Mouse (Mus musculus) forebrain, embryonic 15.5 days (tissue): ENCODE data around the gene Zfp607b. TPM values are rescaled to one million over a fixed set of nuclear protein-coding genes. Genes with fewer than 3 reads are reported as not detected.

Source experiments
- ATAC-seq: fragments of 200-750 bp; cut with Nextera tagmentation; replicated peaks from 2 replicates; pipeline ENCODE4 v1.8.0; 2017; ENCODE audit warnings: mild to moderate bottlenecking, moderate TSS enrichment, moderate library complexity
- H3K27ac ChIP-seq: fragments of 300-500 bp; sonication (generic); replicated peaks from 2 replicates; pipeline ENCODE4 v1.5.1; 2015; ENCODE audit warnings: mild to moderate bottlenecking, inconsistent platforms
- H3K27me3 ChIP-seq: fragments of 300-500 bp; sonication (generic); 2 replicates; pipeline ENCODE4 v1.6.1; 2015; ENCODE audit warnings: inconsistent platforms
- H3K36me3 ChIP-seq: fragments of 300-500 bp; sonication (generic); 2 replicates; pipeline ENCODE4 v1.6.1; 2015; ENCODE audit warnings: mild to moderate bottlenecking, inconsistent platforms
- H3K4me1 ChIP-seq: fragments of 300-500 bp; sonication (generic); 2 replicates; pipeline ENCODE4 v1.6.1; 2015; ENCODE audit warnings: inconsistent platforms
- H3K4me2 ChIP-seq: fragments of 300-500 bp; sonication (generic); replicated peaks from 2 replicates; pipeline ENCODE4 v1.6.1; 2015; ENCODE audit warnings: mild to moderate bottlenecking, inconsistent platforms
- H3K4me3 ChIP-seq: fragments of 300-500 bp; sonication (generic); 2 replicates; pipeline ENCODE4 v1.5.1; 2015; ENCODE audit warnings: mild to moderate bottlenecking, inconsistent platforms
- H3K9ac ChIP-seq: fragments of 300-500 bp; sonication (generic); replicated peaks from 2 replicates; pipeline ENCODE4 v1.6.1; 2015; ENCODE audit warnings: mild to moderate bottlenecking, inconsistent platforms
- H3K9me3 ChIP-seq: fragments of 300-500 bp; sonication (generic); 2 replicates; pipeline ENCODE4 v1.6.1; 2016; ENCODE audit warnings: inconsistent platforms
- WGBS: fragments of 180-500 bp; shearing (Covaris S2); methylation state at CpG from one replicate; pipeline ENCODE4 v1.1.7; 2015; ENCODE audit warnings: mixed read lengths; 5-methylcytosine and 5-hydroxymethylcytosine counted together
- polyA plus RNA-seq: library from polyadenylated mRNA; unstranded; fragments of >200 nt; fragmentation: Nextera tagmentation; extraction: Ambion mirVana; gene quantifications from 2 replicates; pipeline ENCODE4 v1.2.1, GENCODE M21; 2015

Zfp607b gene
- polyA plus RNA-seq: 11.5 and 14.2 TPM in 2 replicates

DNA sequence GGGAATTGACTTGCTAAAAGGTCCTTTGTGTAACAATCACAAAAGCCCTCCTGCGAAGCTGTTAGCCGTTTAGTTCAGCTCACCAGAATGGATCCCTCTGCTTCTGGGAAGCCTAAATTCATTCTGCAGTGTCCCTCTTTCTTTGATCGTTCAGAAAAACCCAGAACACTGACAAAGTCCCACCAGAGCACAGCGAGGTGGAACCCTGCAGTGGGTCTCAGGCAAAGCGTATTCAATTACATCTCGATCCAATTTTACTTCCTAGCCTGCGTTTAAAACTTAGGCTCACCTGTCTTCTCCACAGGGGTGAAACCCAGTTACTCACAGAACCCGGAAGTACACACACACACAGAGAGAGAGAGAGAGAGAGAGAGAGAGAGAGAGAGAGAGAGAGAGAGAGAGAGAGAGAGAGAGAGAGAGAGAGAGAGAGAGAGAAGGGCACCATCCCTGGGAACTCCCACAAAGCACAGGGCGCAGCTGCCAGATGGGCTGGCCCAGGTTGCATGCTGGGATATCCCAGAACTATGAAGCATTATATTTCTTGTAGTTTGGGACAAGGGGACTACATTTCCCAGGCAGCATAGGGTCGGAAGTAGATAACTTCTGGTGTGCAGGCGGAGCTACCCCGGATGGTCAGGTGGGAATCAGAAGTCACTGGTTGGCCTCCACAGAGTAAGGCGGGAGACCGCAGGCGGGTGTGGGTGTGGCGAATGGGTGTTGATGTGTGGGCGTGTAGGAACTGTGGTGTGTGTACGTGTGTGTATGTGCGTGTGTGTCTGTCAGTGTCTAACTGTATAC, at the start of gene Zfp607b:
Gene Zfp607b, plus strand, starts transcription at position 526 of the 798 bp plus-strand sequence.
- Histone ChIP-seq H3K27ac (peak within 1 kb of the TSS; percentile 89), H3K4me1 (peaks cover 16% of the 10 kb centered on the region), H3K36me3 (no peaks in the 10 kb centered on the region), H3K4me2 (peak within 1 kb of the TSS; percentile 62), H3K4me3 (peak within 1 kb of the TSS; percentile 50), H3K27me3 (no peaks in the 10 kb centered on the region), H3K9me3 (no peaks in the 10 kb centered on the region), H3K9ac (peak within 1 kb of the TSS; percentile 60)
- peak; percentile 98 for ATAC-seq
- WGBS: under 1% methylated on average over 19 of the region's 19 CpGs

DNA sequence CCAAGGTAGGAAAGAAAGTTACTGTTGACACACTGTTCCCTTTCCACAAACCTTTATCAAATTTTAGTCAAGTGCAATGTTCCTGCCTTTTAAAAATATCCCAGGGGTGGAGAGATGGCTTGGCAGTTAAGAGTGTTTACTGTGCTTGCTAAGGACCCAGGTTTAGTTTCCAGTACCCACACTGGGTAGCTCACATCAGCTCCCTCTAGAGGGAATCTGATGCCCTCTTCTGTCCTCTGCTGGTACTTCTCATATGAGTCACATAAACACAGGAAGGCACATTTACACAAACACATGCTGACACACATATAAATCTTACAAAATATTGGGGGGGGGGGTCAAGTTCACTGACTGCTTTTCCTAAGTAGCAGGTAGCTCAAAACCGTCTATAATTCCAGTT, 44.7 kb upstream of the Zfp607b start:
- no peak overlapping the region for H3K4me3 ChIP-seq
- H3K36me3 ChIP-seq: no peaks in the 10 kb centered on the region
- no peak overlapping the region for H3K27ac ChIP-seq
- H3K9me3 ChIP-seq: no peaks in the 10 kb centered on the region
- ATAC-seq: no peak
- no peaks in the 10 kb centered on the region for H3K4me1 ChIP-seq
- H3K9ac ChIP-seq: no peak overlapping the region
- no peak overlapping the region for H3K4me2 ChIP-seq
- no peaks in the 10 kb centered on the region for H3K27me3 ChIP-seq
- 63% methylated on average over 1 of the region's 1 CpGs for WGBS

DNA sequence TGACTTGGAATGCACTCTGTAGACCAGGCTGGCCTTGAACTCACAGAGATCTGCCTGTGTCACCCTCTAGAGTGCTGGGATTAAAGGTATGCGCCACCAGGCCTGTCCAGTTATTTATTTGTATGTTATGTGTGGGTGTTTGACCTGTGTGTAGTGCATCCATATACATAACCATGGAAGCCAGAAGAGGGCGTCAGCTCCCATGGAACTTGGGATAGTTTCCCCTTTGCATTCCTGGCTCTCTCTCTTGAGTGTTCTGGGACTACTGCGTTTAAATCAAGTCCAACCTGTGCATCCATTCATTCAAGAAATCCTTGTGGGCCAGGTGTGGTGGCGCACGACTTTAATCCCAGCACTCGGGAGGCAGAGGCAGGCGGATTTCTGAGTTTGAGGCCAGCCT, 42.6 kb upstream of the Zfp607b start:
- 81% methylated on average over 7 of the region's 7 CpGs for WGBS
- no peaks in the 10 kb centered on the region for H3K36me3 ChIP-seq
- H3K4me2 ChIP-seq: no peak overlapping the region
- H3K9me3 ChIP-seq: no peaks in the 10 kb centered on the region
- no peak overlapping the region for H3K9ac ChIP-seq
- ATAC-seq: no peak
- no peak overlapping the region for H3K4me3 ChIP-seq
- H3K4me1 ChIP-seq: no peaks in the 10 kb centered on the region
- no peaks in the 10 kb centered on the region for H3K27me3 ChIP-seq
- no peak overlapping the region for H3K27ac ChIP-seq

DNA sequence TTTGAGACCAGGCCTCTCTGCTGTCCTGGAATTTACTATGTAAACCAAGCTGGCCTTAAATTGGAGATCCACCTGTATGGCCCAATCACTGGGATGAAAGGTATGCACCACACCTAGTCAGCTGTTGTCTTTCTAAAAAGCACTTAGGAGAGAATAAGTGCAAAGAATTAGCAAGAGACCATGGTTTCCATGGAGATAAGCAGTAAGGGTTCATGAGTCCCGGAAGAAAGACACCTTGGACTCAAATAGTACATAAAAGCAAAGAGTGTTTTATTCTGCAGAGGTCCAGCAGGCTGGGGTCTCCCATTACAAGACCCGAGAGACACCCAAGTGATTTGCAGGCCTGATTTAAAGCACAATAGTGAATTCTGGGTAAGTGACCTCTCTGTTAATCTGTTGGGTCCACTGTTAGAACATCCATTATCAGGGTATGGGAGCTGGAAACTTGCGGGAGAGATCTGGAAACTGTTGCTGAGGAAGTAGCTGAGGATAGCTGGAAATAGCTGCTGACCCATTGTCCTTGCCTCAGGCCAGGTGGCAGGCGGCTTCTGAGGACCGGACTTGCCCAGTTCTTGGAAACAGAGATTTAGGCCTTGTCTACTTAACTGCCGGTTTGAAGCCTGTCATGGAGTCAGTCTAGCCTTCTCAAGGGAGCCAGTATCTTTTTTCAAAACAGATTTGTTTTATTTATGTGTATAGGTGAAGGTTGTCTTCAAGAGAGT, 41.7 kb upstream of the Zfp607b start:
- WGBS: 86% methylated on average over 6 of the region's 6 CpGs
- Histone ChIP-seq H3K27ac (no peak overlapping the region), H3K4me1 (no peaks in the 10 kb centered on the region), H3K4me2 (no peak overlapping the region), H3K27me3 (no peaks in the 10 kb centered on the region), H3K4me3 (no peak overlapping the region), H3K9me3 (no peaks in the 10 kb centered on the region), H3K9ac (no peak overlapping the region), H3K36me3 (no peaks in the 10 kb centered on the region)
- ATAC-seq: no peak

DNA sequence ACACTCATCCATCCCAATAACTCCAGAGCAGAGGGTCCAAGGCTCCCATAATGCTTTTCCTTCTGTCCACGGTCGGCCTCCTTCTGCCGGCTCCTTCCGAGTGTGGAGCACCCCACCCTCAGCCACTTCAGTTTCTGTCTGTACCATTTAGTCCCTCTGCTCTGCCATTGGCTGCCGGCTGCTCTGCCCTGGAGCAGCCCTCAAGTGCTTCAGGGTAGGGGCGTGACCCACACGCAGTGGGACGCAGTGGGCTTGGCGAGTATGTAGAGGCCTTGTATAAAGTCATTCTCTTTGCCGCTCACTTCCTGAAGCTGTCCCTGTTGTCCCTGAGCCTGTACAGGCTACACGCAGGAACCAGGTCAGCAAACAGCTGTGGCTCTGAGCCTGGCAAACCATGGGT, 39.4 kb upstream of the Zfp607b start:
- Histone ChIP-seq H3K9me3 (no peaks in the 10 kb centered on the region), H3K27ac (no peak overlapping the region), H3K9ac (no peak overlapping the region), H3K4me1 (peaks cover 12% of the 10 kb centered on the region), H3K27me3 (no peaks in the 10 kb centered on the region), H3K36me3 (no peaks in the 10 kb centered on the region), H3K4me3 (no peak overlapping the region), H3K4me2 (no peak overlapping the region)
- 90% methylated on average over 11 of the region's 11 CpGs for WGBS
- ATAC-seq: no peak

DNA sequence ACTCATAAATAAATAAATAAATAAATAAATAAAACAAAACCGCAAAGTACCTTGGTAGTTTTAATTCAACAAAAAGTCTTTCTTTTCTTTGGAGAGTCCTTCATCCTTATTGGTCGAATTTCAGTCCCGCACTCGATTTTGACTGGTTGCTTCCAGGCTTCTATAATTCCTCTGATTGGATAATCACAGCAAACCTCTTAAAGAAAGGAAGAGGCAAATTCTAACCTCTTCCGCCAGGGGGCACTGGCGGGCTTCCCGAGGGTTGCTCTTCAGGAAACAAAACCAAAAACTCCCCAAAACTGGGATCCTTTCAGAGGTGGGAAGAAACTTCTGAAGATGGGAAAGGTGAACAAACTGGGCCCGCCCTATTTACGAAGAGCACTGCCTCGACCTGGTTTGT, 38.2 kb upstream of the Zfp607b start:
- Histone ChIP-seq H3K4me2 (no peak overlapping the region), H3K9ac (no peak overlapping the region), H3K9me3 (no peaks in the 10 kb centered on the region), H3K4me3 (0 out of 2 replicates have a peak overlapping the region, but pooled peaks have one; percentile 3), H3K36me3 (no peaks in the 10 kb centered on the region), H3K4me1 (peaks cover 21% of the 10 kb centered on the region), H3K27me3 (no peaks in the 10 kb centered on the region), H3K27ac (no peak overlapping the region)
- ATAC-seq: no peak
- WGBS: 6% methylated on average over 10 of the region's 10 CpGs

DNA sequence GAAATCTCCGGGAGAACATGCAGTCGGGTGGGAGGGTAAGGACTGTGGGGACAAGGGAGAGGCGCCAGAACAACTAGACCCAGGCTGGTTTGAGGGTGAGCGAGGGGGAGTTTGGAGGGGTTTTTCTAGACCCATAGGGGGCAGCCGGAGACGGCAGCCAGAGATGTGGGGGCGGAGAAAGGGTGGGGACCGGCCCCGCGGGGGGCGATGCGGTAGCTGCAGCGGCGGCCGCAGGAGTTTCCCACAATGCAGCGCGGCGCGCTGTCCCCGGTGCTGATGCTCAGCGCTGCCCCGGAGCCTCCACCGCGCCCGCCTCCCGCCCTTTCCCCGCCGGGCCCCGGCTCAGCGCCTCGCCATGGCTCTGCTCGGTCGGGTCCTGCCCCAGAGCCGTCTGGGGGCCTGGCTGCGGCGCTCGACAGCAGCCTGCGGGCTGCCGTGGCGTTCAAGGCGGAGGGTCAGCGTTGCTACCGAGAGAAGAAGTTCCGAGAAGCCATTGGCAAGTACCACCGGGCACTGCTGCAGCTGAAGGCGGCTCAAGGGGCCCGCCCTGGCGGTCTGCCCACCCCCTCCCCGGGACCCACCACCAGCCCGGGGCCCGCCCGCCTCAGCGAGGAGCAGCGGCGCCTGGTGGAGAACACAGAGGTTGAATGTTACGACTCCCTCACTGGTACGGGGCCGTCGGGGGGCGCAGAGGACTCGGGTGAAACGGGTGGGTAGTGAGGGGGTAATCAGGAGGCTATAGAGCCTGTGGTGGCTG, 35.3 kb upstream of the Zfp607b start, which contains the start of gene Ttc9b:
Gene Ttc9b, plus strand, starts transcription at position 235 of the 757 bp plus-strand sequence.
- H3K4me2 ChIP-seq: peak within 1 kb of the TSS; percentile 83
- ATAC-seq: peak; percentile 70
- H3K36me3 ChIP-seq: peaks cover 11% of the 10 kb centered on the region
- no peaks in the 10 kb centered on the region for H3K9me3 ChIP-seq
- H3K27ac ChIP-seq: peak within 1 kb of the TSS; percentile 95
- H3K9ac ChIP-seq: peak within 1 kb of the TSS; percentile 90
- under 1% methylated on average over 48 of the region's 62 CpGs for WGBS
- no peaks in the 10 kb centered on the region for H3K27me3 ChIP-seq
- peaks cover 21% of the 10 kb centered on the region for H3K4me1 ChIP-seq
- peak within 1 kb of the TSS; percentile 76 for H3K4me3 ChIP-seq

DNA sequence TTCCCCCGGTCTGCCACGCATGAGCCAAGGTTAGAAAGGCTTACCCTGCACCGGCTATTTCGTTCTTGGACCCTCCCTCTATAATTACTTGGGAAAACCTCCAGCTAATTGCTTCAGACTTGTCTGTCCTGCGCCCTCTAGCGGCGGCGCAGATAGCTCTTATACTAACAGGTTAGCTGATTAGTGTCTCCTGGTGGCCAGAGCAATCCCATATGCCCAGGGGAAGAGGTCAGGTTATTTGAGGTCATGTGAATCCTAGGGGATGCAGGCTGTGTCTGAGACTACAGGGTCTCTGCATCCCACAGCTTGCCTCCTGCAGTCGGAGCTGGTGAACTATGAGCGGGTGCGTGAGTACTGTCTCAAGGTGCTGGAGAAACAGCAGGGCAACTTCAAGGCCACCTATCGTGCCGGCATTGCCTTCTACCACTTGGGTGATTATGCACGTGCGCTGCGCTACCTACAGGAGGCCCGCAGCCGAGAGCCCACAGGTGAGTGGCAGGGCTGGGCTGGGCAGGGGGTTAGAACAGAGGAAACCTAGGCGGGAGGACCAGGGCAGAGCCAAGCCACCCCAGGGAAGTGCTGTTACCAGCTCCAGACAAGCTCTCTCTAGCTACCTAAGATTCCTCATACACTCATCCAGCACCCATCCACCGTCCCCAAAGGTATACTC, 34.4 kb upstream of the Zfp607b start:
- Histone ChIP-seq H3K9me3 (no peaks in the 10 kb centered on the region), H3K9ac (no peak overlapping the region), H3K4me3 (peak overlapping the region; percentile 76), H3K27me3 (no peaks in the 10 kb centered on the region), H3K27ac (peak overlapping the region; percentile 95; the same call in 1 of the 2 replicates), H3K4me2 (peak overlapping the region; percentile 83), H3K4me1 (peaks cover 21% of the 10 kb centered on the region), H3K36me3 (peaks cover 14% of the 10 kb centered on the region)
- WGBS: 62% methylated on average over 20 of the region's 20 CpGs
- no peak for ATAC-seq

DNA sequence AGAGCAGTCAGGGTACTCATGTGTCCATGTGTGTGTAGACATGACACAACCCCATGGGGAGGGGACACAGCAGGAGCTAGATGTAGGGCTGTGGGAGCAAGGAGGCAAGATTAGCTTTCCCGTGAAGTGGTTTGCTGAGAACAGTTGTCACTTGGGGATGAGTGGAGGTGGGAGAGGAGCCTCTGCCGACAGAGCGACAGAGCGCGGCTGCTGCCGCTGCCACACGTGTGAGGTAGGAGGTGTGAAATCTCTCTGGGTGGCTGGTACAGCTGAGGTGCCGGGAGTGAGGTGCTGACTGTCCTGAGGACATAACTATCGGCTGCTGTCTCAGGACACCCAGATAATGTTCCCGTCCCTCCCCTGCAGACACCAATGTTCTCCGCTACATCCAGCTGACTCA, 33.6 kb upstream of the Zfp607b start:
- WGBS: 73% methylated on average over 11 of the region's 11 CpGs
- ATAC-seq: no peak
- H3K27me3 ChIP-seq: no peaks in the 10 kb centered on the region
- peak overlapping the region; percentile 83; the same call in 1 of the 2 replicates for H3K4me2 ChIP-seq
- no peak overlapping the region for H3K27ac ChIP-seq
- H3K9me3 ChIP-seq: no peaks in the 10 kb centered on the region
- no peak overlapping the region; the same call in 1 of the 2 replicates for H3K4me3 ChIP-seq
- H3K36me3 ChIP-seq: peaks cover 15% of the 10 kb centered on the region
- no peak overlapping the region for H3K9ac ChIP-seq
- peaks cover 21% of the 10 kb centered on the region for H3K4me1 ChIP-seq

DNA sequence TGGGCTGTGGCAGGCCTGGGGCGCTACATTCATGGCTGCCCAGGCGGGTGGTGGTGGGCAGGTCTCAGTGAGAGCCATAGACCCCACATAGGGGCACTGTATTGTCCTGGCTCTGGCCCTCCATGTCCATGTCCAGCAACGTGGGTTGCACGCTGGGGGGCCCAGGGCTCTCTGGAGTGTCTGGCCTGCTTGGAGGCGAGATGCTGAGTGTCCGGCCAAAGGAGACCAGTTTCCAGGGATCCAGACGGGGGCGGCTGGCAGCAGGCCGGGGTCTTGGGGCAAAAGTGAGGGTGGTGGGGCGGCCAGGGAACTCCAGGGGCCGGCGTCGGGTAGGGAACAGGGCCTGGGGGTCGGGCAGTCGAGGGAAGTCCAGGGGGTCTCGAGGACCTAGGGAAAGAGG, 32.5 kb upstream of the Zfp607b start:
- Histone ChIP-seq H3K27ac (no peak overlapping the region), H3K27me3 (no peaks in the 10 kb centered on the region), H3K9me3 (no peaks in the 10 kb centered on the region), H3K4me3 (no peak overlapping the region), H3K4me1 (peaks cover 21% of the 10 kb centered on the region), H3K9ac (no peak overlapping the region), H3K4me2 (no peak overlapping the region), H3K36me3 (peaks cover 22% of the 10 kb centered on the region)
- WGBS: 90% methylated on average over 16 of the region's 16 CpGs
- ATAC-seq: no peak

DNA sequence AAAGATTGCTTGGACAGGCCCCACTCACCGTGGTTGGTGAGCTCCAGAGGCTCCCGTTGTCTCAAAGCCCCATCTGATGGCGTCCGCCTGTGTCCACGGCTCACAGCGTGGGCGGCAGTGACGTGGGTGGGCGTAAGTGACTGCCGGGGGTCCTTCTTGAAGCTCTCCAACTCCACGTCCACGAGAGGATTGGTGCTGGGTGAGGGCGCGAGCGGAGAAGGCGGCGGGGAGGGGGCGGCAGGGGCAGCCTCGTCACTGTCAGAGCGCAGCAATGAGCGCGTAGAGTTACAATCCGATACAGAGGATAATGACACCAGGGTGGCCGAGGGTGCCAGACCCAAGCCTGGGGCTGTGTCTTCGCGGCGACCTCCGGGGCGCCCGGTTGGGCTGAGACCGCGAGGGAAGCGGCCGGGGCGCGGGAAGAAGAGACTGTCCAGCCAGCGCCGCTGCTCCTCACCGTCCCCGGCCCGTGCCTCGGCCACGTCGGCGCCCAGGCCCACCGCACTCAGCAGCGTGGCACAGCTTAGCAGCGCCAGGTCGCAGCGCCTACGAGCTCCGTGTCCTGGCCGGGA, 31.2 kb upstream of the Zfp607b start:
- Histone ChIP-seq H3K27me3 (no peaks in the 10 kb centered on the region), H3K36me3 (peaks cover 27% of the 10 kb centered on the region), H3K9me3 (no peaks in the 10 kb centered on the region), H3K4me3 (no peak overlapping the region), H3K27ac (no peak overlapping the region), H3K4me2 (no peak overlapping the region), H3K9ac (no peak overlapping the region; the same call in 1 of the 2 replicates), H3K4me1 (peaks cover 21% of the 10 kb centered on the region)
- WGBS: 38% methylated on average over 53 of the region's 53 CpGs
- no peak for ATAC-seq
